Mouse (Mus musculus) left cerebral cortex, postnatal 36 days (tissue): ENCODE measurements at regions not wholly inside any gene's neighbourhood (a gene's known extent, or its start where the extent isn't known, plus 50 kb on each side); places are given as distances from the start of the nearest gene placed in this dataset.
"Not testable (repeated sequence)": the region's sequence is repeated elsewhere in the genome, so short reads cannot be mapped to it uniquely, and the experiment has no call there.

Experiments
- DNase-seq, 2 experiments: peaks; one replicate each; pipeline ENCODE4 v3.0.0; 2021 to 2022; ENCODE audit warnings: low spot score in 2 of 2, mixed read lengths in 1 of 2
- intact Hi-C: fragments of 180-260 bp; cut with DNase I; formaldehyde crosslinking; loops from one replicate; pipeline ENCODE4 v1.15.1; 2025

DNA sequence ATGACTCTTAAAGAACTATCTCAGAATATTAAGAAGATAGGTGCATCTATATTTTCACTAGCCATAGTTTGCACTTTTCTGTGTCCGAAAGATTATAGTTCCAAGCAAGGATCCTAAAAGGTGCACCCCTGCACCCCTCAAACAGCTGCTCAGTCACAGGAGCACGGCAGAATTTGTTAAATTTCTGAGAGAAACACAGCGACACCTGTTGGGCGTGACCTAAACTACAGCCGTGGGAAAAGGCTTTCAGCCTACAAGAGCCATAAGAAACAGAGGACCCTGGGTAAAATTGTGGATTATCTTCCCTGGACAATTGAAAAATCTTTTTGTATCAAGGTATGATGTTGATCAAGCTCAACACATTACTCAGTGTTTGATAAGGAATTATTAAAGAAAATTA is 214.7 kb upstream of the Pmfbp1 start:
- intact Hi-C loops = no loop called here
- peak in 1 of 2 experiments; percentile 7 for DNase-seq

- intact Hi-C loops = no loop called here
- DNase-seq = no peak
Measured at GRCm38 (mm10) chr8:109280540-109280939, 213.3 kb upstream of the Pmfbp1 start.

DNA sequence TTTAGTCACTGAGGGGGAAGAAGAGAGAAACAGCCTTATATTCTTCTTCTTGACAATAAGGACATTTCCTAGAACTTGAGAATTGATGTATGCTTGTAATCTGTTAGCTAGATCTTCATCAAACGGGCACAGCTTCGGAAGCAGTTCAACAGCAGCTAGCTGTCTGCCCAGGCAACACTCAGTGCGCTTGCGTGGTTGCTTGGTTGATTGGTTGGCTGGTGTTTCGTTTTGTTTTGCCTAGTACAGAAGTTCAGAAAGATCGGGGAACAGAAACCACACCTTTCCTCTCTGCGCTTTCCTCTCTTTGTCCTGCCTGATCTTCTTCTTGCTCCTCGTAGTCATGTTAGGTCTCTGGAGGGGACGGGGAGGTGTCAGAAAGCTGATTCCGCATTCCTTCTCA is 212.2 kb upstream of the Pmfbp1 start:
- no peak for DNase-seq
- intact Hi-C loops = no loop called here

DNA sequence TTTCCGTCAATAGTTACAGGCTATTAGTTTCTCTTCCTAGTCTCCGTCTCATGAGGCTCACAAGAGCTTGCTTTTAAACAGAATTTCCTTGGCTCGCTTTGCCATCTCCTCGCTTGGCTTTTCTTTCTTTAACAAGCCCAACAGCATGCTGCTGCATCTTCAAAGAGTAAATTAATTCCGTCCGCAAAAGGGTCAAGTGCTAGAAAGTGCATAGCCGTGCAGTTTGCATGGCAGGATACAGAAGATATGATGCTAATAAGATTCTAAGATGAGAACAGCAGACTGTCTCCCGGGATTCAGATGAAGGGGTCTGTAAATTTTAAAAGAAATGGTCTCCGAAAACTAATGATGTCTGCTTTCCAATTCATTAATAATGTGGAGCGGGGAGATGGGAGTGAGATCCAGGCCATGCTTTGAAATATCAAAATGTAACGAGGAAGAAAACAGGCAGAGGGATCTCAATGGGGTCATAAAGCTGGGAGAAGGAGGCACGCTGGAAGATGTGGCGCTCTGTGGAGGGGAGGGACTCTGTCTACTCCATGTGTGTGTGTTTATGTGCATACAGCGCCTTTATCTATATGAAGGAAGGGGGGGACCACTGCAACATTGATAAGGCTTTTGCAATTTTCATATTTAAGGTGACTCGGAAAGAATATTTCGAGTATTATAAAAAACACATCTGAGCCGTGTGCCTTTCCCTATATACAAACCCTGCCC is 183.0 kb upstream of the Pmfbp1 start:
- DNase-seq = no peak
- intact Hi-C loops = no loop called here

- intact Hi-C loops = no loop called here
- DNase-seq = no peak
Measured at GRCm38 (mm10) chr8:109311484-109312210, 182.2 kb upstream of the Pmfbp1 start.

- intact Hi-C loops = no loop called here
- no peak for DNase-seq
Measured at GRCm38 (mm10) chr8:109312731-109313130, 181.1 kb upstream of the Pmfbp1 start.

DNA sequence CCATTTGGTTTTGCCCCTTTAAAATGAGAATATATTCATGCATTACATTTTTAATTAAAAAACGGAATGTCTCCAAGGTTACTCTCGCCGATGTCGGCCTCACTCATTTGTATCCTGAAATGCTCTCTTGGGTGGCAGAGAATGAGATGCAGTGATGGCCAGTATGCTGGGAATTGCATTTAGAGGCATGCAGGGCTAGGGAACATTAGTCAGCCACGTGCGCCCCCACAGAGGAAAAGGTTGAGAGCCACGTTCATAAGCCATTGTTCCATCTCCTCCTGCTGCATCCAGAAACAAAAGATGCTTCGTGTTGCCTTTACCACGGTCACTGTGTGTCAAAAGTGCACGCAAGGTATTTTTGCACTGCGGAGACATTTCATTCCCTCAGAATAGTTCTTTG is 172.9 kb upstream of the Pmfbp1 start:
- intact Hi-C loops = no loop called here
- DNase-seq = no peak

GRCm38 (mm10) chr8:109323351-109323750 is 170.5 kb upstream of the Pmfbp1 start:
- DNase-seq = no peak
- intact Hi-C loops = no loop called here

GRCm38 (mm10) chr8:109324241-109324640 is 169.6 kb upstream of the Pmfbp1 start:
- DNase-seq = no peak
- intact Hi-C loops = no loop called here

GRCm38 (mm10) chr8:109336203-109336602 is 157.6 kb upstream of the Pmfbp1 start:
- intact Hi-C loops = no loop called here
- no peak for DNase-seq

- intact Hi-C loops = no loop called here
- DNase-seq = no peak
Measured at GRCm38 (mm10) chr8:109338220-109338835, 155.5 kb upstream of the Pmfbp1 start.

DNA sequence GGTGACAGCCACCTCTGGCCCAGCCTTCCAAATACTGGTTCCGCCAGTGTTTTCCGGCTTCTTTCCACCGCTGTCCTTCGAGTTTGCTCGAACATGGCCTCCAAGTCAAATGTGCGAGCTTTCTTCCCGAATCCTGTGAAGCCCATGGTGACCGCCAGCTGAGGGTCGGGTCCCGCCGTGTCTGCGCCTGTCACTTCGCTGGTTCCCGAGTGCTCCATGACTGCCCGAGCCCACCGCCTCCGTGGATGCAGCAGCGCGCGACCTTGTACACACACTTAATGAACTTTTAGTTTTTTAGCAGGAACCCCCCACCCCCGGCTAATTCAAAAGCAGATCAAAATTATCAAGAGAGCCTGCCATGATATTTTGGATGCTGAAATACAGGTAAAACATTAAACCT is 153.2 kb upstream of the Pmfbp1 start:
- DNase-seq, intact Hi-C loops: not testable (repeated sequence)

- intact Hi-C loops = no loop called here
- no peak for DNase-seq
Measured at GRCm38 (mm10) chr8:109355168-109355567, 138.7 kb upstream of the Pmfbp1 start.

DNA sequence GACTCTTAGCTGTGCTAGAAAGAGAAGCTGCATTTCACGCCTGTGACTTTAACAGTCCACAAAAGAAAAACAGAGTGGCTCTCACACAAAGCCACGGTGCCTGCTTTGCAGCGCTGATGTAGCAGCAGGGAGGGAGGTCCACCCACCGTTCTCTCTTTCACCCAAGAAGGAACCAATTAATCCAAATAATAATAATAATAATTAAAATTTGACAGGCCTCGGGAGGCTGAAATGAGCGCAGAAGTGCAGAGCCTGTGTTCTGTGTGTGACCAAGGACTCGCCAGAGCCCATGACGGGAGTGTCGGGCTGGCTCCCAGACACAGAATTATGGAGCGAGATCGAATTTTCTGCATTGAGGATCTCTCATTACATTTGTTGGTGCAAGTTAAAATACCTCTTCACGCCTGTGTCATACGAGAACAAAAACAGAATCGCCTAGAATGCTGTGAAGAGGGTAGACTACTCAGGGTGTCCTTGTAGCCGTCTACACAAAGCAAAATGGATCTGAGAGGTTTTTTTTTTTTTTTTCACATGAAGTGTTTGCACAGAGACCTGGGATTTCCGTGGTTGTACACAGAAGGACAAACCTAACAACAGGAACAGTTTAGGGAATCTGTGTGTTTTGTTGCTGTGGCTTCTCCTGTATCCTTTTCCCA is 134.3 kb upstream of the Pmfbp1 start:
- intact Hi-C loops = loop anchor here (2.0 to 5.0 kb wide), 2 partner anchors 57 to 112 kb away; no protein-coding TSS in a partner anchor
- peak in 1 of 2 experiments; percentile 16 for DNase-seq

GRCm38 (mm10) chr8:109360081-109360715 is 133.6 kb upstream of the Pmfbp1 start:
- DNase-seq = no peak
- intact Hi-C loops = loop anchor here (2.0 to 5.0 kb wide), 2 partner anchors 57 to 113 kb away; no protein-coding TSS in a partner anchor

DNA sequence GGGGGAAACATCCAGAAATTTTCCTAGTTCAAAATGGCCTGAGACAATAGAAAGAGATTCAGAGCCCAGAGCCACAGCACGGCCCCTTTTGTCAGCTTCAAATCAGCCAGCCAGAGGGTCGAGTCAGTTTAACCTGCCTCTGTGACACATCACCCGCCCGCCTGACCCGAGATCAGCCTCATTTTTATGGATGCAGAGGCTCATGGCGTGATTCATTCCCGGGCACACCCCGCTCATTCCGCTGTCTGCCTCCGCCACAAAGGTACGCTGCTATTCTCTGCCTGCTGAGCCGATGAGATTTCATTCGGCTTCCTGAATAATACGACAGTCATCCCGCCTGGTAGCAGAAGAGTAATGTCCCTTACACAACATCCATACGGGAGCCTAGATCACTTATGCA is 132.9 kb upstream of the Pmfbp1 start:
- peak; percentile 39 to 41 for DNase-seq
- intact Hi-C loops = loop anchor here (2.0 to 5.0 kb wide), 2 partner anchors 56 to 114 kb away; no protein-coding TSS in a partner anchor

DNA sequence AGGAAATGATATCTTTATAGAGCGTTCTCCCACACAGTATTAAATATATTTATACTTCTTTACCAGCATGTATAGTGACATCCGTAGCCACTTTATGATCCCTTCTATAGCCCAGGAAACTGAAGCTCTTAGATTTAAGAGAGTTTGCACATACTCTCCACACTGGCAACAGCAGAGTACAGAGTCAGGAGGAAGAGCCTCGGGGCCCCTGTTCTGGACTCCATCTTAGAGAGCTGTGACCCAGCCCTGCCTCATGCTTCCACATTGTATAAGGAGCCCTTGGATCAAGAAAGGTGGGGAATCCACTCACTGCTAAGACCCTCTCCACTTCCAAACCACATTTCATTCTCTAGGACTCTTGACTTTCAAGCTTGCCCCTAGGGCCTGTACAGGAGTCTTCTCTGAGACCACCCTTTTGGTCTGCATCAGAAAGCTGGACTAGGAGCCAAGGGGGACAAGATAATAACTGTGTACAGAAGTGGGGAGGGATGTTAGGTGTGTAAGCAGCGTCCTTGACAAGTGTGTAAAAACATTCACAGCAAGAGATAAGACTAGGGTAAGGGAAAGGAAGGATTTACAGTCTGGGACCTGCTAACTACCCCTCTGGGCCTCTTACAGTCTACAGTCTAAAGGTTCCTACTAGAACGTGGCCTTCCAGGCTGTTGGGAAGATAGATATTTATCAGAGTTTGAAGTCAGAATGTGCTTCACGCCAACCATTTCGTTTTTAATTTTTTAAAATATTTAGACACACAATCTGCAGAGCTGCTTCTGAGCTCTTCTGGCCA is 132.1 kb upstream of the Pmfbp1 start:
- intact Hi-C loops = loop anchor here (2.0 to 5.0 kb wide), 2 partner anchors 55 to 114 kb away; no protein-coding TSS in a partner anchor
- DNase-seq = no peak

DNA sequence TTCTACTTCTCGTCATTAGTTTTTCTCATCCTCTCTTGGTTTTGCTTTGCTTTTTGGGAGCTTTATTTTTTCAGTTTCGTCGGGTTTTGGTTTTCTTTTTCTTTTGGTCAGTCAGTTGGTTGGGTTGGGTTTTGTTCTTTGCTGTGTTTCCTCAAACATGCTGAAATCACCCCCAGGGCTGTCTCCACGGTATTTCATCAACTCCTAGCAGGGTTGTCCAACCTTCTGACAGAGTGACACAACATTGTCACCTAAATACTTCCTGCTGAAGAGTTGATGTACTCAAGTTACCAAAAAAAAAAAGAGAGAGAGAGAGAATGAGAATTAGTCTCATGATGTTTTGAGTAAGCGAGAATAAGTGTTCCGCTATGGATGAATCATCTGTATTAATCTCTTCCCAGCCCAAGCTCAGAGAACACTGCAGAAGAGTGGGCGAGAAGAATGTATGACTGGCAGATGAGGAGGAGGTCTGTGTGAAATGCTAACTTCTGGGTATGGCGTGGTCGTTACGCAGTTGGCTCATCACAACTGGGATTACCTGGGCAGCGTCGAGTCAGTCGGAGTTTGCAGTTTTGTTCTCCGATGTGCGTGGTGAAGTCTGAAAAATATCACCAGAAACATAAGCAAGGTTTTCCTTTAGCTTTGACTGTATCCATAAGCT is 130.5 kb upstream of the Pmfbp1 start:
- intact Hi-C loops = loop anchor here (5.0 kb wide), 1 partner anchor 116 kb away; no protein-coding TSS in a partner anchor
- peak in 1 of 2 experiments; percentile 26 for DNase-seq
